Mouse (Mus musculus) activated CD4-positive, CD25-positive, alpha-beta regulatory T cell (primary cell): ENCODE results near the gene Slc7a5. TPM values are rescaled to one million over a fixed set of nuclear protein-coding genes. Genes with fewer than 3 reads are reported as not detected.

Experiments used
- polyA plus RNA-seq, 2 experiments: library from polyadenylated mRNA; unstranded; fragments of 100-300 nt; shearing (Covaris generic); gene quantifications; one replicate each; pipeline ENCODE4 v1.2.1; 2017

Slc7a5 gene
- polyA plus RNA-seq = 10 to 100 TPM; 24.8 to 30.4 TPM

GRCm38 (mm10) chr8:121907587-121908248 lies at the start of gene Slc7a5:
Gene Slc7a5 (minus strand): TSS chr8:121907694.

DNA sequence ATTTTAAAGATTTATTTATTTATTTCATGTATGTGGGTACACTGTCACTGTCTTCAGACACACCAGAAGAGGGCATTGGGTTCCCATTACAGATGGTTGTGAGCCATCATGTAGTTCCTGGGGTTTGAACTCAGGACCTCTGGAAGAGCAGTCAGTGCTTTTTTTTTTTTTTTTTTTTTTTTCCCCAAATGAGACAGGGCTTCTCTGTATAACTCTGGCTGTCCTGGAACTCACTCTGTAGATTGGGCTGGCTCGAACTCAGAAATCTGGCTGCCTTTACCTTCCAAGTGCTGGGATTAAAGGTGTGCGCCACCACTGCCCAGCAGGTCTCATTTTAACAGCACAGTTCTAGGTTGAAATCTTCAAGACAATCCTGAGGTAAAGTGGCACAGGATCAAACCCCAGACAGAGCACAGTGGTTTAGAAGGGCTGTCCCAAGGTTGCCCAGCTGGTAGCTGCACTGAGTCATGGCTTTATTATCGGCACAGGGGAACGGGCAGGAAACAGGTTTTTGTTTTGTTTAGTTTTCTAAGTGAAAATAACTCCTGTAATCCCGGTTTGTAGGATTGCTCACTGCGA lies 41.8 kb upstream of the Slc7a5 start, which contains the start of gene Banp:
Gene Banp (plus strand): TSS at position 529 of the 579 bp plus-strand sequence.

DNA sequence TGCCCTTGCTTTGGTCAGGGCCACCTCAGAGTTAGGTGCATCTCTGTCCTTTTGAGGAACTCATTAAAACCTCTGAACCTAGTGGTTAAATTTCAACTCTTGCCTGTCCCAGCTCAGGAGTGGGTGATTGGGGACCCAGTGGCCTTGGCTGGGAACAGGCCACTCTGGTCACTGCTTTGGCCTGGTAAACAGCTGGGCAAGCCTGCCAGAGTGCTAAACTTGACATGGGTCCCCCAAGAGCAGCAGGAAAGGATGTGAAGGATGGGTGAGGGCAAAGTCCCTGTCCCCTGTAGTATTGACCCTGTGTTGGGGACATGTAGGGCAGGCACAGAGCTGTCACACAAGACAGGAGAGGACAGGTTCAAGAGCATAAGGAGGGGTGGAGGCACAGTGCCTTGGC lies 37.3 kb upstream of the Slc7a5 start, which contains the start of gene Car5a:
Gene Car5a (minus strand): TSS at position 74 of the 400 bp plus-strand sequence.

Other genes starting within 250 kb of the Slc7a5 start
- gene Jph3, start 178.1 kb downstream of the Slc7a5 start, polyA plus RNA-seq = under 1 TPM; 0.10 to 0.12 TPM
- gene Klhdc4, start 78.1 kb downstream of the Slc7a5 start, polyA plus RNA-seq = 10 to 100 TPM; 30.1 to 35.6 TPM
- under 1 TPM in 1 of 2 experiments, not detected in 1; 0.63 TPM for gene Car5a, start 37.2 kb upstream of the Slc7a5 start, polyA plus RNA-seq
- gene Banp, start 42.1 kb upstream of the Slc7a5 start, polyA plus RNA-seq = 10 to 100 TPM; 23.6 to 40.6 TPM